Mouse (Mus musculus): Measurements from ENCODE around the gene Nxt1.

Gene Nxt1

DNA sequence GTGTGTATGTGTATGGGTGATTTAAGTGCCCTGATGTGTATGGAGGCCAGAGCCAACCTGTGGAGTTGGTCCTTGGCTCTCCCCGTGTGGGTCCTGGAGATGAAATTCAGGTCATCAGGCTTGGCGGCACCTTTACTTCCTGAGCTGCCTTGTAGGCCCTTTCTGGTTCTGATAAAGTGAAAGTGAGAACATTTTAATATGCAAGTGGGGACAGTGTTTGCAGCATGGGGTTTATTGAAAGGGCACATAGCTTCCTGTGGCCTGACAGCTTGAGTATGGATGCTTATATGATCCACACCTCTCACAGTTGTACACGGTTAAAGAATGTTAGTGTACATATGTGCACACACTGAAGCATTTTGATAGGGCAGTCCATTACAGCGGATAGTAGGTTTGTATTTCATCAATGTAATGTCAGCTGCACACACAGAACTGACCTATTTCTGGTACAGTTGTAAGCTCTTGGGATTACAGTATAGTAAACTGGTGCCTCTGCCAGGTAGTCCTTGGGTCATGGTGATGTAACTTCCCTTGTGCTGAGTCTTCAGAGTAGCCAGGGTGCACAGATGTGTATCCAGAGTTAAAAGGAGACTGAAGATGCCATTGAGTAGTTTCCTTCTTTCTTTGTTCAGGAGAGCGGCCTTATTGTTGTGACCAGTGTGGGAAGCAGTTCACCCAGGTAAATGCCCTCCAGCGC, 17.2 kb downstream of the Nxt1 start:
- DNase-seq (ENCODE audit: low read depth, low spot score): no peak

DNA sequence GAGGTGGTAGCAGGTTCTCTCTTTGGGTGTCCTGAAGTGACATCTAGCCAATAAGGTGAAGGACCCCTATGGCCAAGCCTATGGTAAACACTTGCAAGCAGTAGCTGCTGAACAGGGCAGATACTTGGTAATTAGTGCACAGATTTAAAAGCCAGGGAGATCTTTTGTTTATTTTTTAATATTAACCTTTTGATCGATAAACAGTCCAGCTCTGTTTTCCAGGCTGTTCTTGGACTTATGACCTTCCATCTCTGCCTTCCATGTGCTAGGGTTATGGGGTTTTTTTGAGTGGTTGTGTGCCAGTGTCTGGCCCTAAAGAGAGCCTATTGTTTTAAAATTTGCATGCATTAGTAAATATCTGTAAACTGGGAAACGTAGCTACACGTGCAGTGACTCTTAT, 17.9 kb downstream of the Nxt1 start:
- DNase-seq (ENCODE audit: low read depth, low spot score): no peak

DNA sequence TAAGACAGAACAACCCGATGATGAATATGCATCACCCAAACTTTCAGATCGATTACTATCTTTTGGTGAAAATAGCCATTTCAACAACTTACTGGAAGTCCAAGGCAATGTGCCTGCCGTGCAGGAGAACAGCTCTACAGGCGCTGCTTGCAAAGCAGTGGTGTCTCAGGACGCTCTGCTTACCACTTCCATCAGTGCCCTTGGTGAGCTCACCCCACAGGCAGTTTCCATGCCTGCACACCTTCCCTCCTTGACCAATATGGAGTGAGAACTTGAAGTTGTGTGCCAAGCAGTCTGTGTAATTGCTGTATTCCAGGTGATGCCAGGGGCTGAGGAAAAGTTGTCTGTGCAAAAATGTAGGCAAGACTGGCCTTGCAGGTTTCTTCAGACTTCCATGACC, 18.4 kb downstream of the Nxt1 start:
- DNase-seq (ENCODE audit: low read depth, low spot score): no peak

DNA sequence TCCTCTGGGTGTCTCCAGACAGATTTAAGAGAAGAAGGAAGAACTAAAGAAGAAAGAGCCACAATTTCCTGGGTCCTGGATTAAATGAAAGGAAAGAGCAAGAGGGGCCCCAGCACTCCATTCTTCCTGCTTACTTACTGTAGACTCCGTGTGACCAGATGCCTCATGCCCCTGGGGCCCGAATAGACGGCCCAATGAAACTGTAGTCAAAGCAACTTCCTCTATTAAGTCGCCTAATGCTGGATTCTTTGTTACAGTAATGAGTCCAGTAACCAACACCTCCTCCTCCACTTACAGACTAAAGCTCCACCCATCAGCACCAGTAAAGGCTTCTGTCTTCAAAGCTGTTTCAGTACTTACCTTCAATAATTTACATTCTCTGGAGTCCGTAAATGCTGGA, 26.2 kb downstream of the Nxt1 start:
- no peak for DNase-seq (ENCODE audit: low read depth, low spot score)

GRCm38 (mm10) chr2:148706409-148707201, 34.2 kb downstream of the Nxt1 start:
- peak; percentile 45 for DNase-seq (ENCODE audit: low read depth, low spot score)

GRCm38 (mm10) chr2:148707202-148707530, 34.8 kb downstream of the Nxt1 start:
- no peak for DNase-seq (ENCODE audit: low read depth, low spot score)

DNA sequence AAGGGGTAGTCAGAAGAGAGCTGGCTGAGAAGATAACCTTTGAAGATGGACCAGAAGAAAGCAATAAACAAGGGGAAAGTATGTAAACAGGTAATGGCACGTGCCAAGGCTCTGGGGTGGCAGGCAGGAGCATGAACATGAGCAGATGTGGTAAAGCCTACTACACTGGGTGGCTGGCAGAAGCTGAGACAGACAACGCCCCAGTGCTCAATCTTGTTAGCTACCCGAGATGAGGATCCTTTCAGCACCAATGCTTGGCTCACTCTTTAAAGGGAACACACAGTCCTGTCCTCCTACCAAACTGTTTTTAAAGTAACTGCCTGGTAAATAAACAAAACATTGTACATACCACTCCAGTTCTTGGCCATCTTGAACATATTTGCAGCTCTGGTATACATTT, 39.9 kb downstream of the Nxt1 start:
- no peak for DNase-seq (ENCODE audit: low read depth, low spot score)

DNA sequence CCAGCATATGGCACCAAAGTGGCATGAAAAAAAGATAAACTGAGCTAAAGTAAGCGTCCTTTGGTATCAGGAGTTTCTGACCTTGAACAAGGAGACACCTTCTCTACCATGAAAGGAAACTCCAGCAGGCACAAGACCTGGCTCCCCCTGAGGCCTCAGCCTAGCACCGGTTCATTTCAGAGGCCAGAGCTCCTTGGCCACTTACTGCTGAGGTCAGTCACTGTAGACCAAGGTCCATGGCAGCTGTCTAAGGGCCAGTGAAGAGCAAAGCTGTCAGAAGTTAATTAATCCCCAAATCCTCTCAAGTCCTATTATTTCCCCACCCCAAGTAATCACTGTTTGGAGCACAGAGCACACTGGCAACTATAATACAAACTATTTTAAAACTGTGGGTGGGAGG, 44.7 kb downstream of the Nxt1 start:
- no peak for DNase-seq (ENCODE audit: low read depth, low spot score)

GRCm38 (mm10) chr2:148719271-148719995, 47.0 kb downstream of the Nxt1 start:
- peak; percentile 30 for DNase-seq (ENCODE audit: low read depth, low spot score)
